Mouse (Mus musculus) 416B (cell line): ENCODE results near the gene Atf6b.
A peak's percentile ranks its signal among the peaks of the same experiment; 100 is the strongest.

Experiments used
- DNase-seq: peaks from one replicate; pipeline ENCODE4 v3.0.0; 2011; ENCODE audit warnings: low read depth

The Atf6b gene

GRCm38 (mm10) chr17:34699575-34700408 lies 52.8 kb downstream of the Atf6b start:
- no peak for DNase-seq

GRCm38 (mm10) chr17:34700671-34701071 lies 53.7 kb downstream of the Atf6b start:
- DNase-seq: peak; percentile 63
